Mouse (Mus musculus) spleen, adult 2 months (tissue): ENCODE measurements around the gene Bcar3.

Experiments
- CTCF ChIP-seq: fragments of 200-500 bp; IDR thresholded peaks from 2 replicates; pipeline ENCODE4 v1.5.1; 2011; ENCODE audit warnings: mild to moderate bottlenecking, inconsistent platforms; ENCODE audit not compliant: insufficient read depth, insufficient read length, insufficient replicate concordance; ENCODE audit errors: extremely low read depth
- POLR2A ChIP-seq: fragments of 200-500 bp; IDR thresholded peaks from 2 replicates; pipeline ENCODE4 v1.6.1; 2011; ENCODE audit warnings: low read depth, low read length, inconsistent platforms

GRCm38 (mm10) chr3:122343437-122343853 lies 49.5 kb downstream of the Bcar3 start:
- TF ChIP-seq CTCF (no peak), POLR2A (no peak)
